Mouse (Mus musculus) hindbrain, postnatal 0 days (tissue): ENCODE data around the gene Ntn1. TPM values are rescaled to one million over a fixed set of nuclear protein-coding genes. Genes with fewer than 3 reads are reported as not detected.
A peak's percentile ranks its signal among the peaks of the same experiment; 100 is the strongest.

Experiments used
- ATAC-seq: fragments of 200-750 bp; cut with Nextera tagmentation; 2 replicates; pipeline ENCODE4 v1.8.0; 2017; ENCODE audit warnings: mild to moderate bottlenecking, moderate TSS enrichment, moderate library complexity
- DNase-seq: peaks from one replicate; pipeline ENCODE4 v3.0.0-alpha.2; 2015; ENCODE audit warnings: low spot score
- H3K27ac ChIP-seq: fragments of 300-500 bp; sonication (generic); 2 replicates; pipeline ENCODE4 v1.5.1; 2014; ENCODE audit warnings: mild to moderate bottlenecking
- H3K27me3 ChIP-seq: fragments of 300-500 bp; sonication (generic); 2 replicates; pipeline ENCODE4 v1.6.1; 2014; ENCODE audit warnings: low read length, mixed read lengths; ENCODE audit not compliant: insufficient read depth
- H3K36me3 ChIP-seq: fragments of 300-500 bp; sonication (generic); 2 replicates; pipeline ENCODE4 v1.6.1; 2014; ENCODE audit warnings: low read length, mixed read lengths; ENCODE audit not compliant: insufficient read depth
- H3K4me1 ChIP-seq: fragments of 300-500 bp; sonication (generic); 2 replicates; pipeline ENCODE4 v1.6.1; 2014; ENCODE audit warnings: antibody characterized with exemption, low read length, mixed read lengths; ENCODE audit not compliant: insufficient read depth
- H3K4me2 ChIP-seq: fragments of 300-500 bp; sonication (generic); 2 replicates; pipeline ENCODE4 v1.6.1; 2014; ENCODE audit warnings: low read depth, mild to moderate bottlenecking, low read length, moderate library complexity, mixed read lengths
- H3K4me3 ChIP-seq: fragments of 300-500 bp; sonication (generic); 2 replicates; pipeline ENCODE4 v1.5.1; 2014; ENCODE audit warnings: low read length
- H3K9ac ChIP-seq: fragments of 300-500 bp; sonication (generic); replicated peaks from 2 replicates; pipeline ENCODE4 v1.6.1; 2014; ENCODE audit warnings: mild to moderate bottlenecking, low read length, moderate library complexity, mixed read lengths
- H3K9me3 ChIP-seq: fragments of 300-500 bp; sonication (generic); 2 replicates; pipeline ENCODE4 v1.6.1; 2016; ENCODE audit warnings: low read length, mixed read lengths
- CTCF ChIP-seq: IDR thresholded peaks from 2 replicates; pipeline ENCODE4 v1.5.1; 2016; ENCODE audit warnings: antibody characterized with exemption, control low read depth, low read depth
- WGBS: fragments of 180-500 bp; shearing (Covaris S2); extraction: QIAGEN DNeasy Blood & Tissue Kit; methylation state at CpG from one replicate; pipeline ENCODE4 v1.1.7; 2014; 5-methylcytosine and 5-hydroxymethylcytosine counted together
- polyA plus RNA-seq: library from polyadenylated mRNA; unstranded; fragments of >200 nt; fragmentation: Nextera tagmentation; extraction: Ambion mirVana; gene quantifications from 2 replicates; pipeline ENCODE4 v1.2.1, GENCODE M21; 2015
- total RNA-seq: library from RNA; depleted of rRNA; stranded (reverse); fragments of >200 nt; gene quantifications from 2 replicates; pipeline ENCODE4 v1.2.3, GENCODE M21; 2014

Gene Ntn1
- total and polyA plus RNA-seq, 2 experiments from 2014 or later = 13.8 to 81.7 TPM

GRCm38 (mm10) chr11:68215206-68215912, 185.3 kb downstream of the Ntn1 start:
- H3K4me3 ChIP-seq = no peak overlapping the region
- no peaks in the 10 kb centered on the region for H3K9me3 ChIP-seq
- H3K36me3 ChIP-seq = no peaks in the 10 kb centered on the region
- WGBS = 11% methylated on average over 6 of the region's 6 CpGs
- no peak overlapping the region for H3K4me2 ChIP-seq
- H3K27me3 ChIP-seq = no peaks in the 10 kb centered on the region
- no peak overlapping the region for H3K9ac ChIP-seq
- no peak for TF ChIP-seq CTCF
- peak overlapping the region; percentile 71 for H3K27ac ChIP-seq
- H3K4me1 ChIP-seq = peaks cover 23% of the 10 kb centered on the region
- peak; percentile 88 for ATAC-seq
- peak; percentile 86 for DNase-seq

- WGBS = 48% methylated on average over 9 of the region's 9 CpGs
- H3K4me1 ChIP-seq = peaks cover 23% of the 10 kb centered on the region
- no peak overlapping the region for H3K9ac ChIP-seq
- no peaks in the 10 kb centered on the region for H3K36me3 ChIP-seq
- no peaks in the 10 kb centered on the region for H3K27me3 ChIP-seq
- DNase-seq (no peak), ATAC-seq (0 out of 2 replicates have a peak, but pooled peaks have one; percentile 11)
- H3K9me3 ChIP-seq = no peaks in the 10 kb centered on the region
- peak overlapping the region; percentile 71 for H3K27ac ChIP-seq
- no peak overlapping the region for H3K4me2 ChIP-seq
- H3K4me3 ChIP-seq = no peak overlapping the region
- TF ChIP-seq CTCF = no peak
These were observed 186.0 kb downstream of the Ntn1 start for GRCm38 (mm10) chr11:68214496-68215205.

- Histone ChIP-seq H3K4me2 (no peak overlapping the region), H3K9me3 (no peaks in the 10 kb centered on the region), H3K27ac (no peak overlapping the region), H3K4me3 (no peak overlapping the region), H3K9ac (no peak overlapping the region), H3K27me3 (no peaks in the 10 kb centered on the region), H3K36me3 (no peaks in the 10 kb centered on the region), H3K4me1 (peaks cover 23% of the 10 kb centered on the region)
- DNase-seq = no peak
- 82% methylated on average over 3 of the region's 3 CpGs for WGBS
- no peak for TF ChIP-seq CTCF
- no peak for ATAC-seq
These were observed 186.7 kb downstream of the Ntn1 start for GRCm38 (mm10) chr11:68213896-68214295.

GRCm38 (mm10) chr11:68211924-68212578, 188.6 kb downstream of the Ntn1 start:
- DNase-seq = peak; percentile 68

GRCm38 (mm10) chr11:68210714-68211113, 189.9 kb downstream of the Ntn1 start:
- Histone ChIP-seq H3K4me2 (no peak overlapping the region), H3K4me1 (peaks cover 15% of the 10 kb centered on the region), H3K27me3 (no peaks in the 10 kb centered on the region), H3K9ac (no peak overlapping the region), H3K4me3 (no peak overlapping the region), H3K36me3 (no peaks in the 10 kb centered on the region), H3K9me3 (no peaks in the 10 kb centered on the region), H3K27ac (no peak overlapping the region)
- no peak for DNase-seq
- no peak for ATAC-seq
- no peak for TF ChIP-seq CTCF
- WGBS = 91% methylated on average over 5 of the region's 5 CpGs

More at GRCm38 (mm10) chr11:68211924-68212578, 188.6 kb downstream of the Ntn1 start:
- Histone ChIP-seq H3K27ac (no peak overlapping the region), H3K4me2 (no peak overlapping the region), H3K36me3 (no peaks in the 10 kb centered on the region), H3K27me3 (no peaks in the 10 kb centered on the region), H3K9ac (no peak overlapping the region), H3K9me3 (no peaks in the 10 kb centered on the region), H3K4me3 (no peak overlapping the region), H3K4me1 (peaks cover 23% of the 10 kb centered on the region)
- peak; percentile 27; the same call in 1 of the 2 replicates for ATAC-seq
- WGBS = 58% methylated on average over 8 of the region's 8 CpGs
- TF ChIP-seq CTCF = peak; percentile 61

- ATAC-seq (no peak), DNase-seq (no peak)
- H3K27me3 ChIP-seq = no peaks in the 10 kb centered on the region
- no peak overlapping the region for H3K27ac ChIP-seq
- WGBS = 85% methylated on average over 4 of the region's 4 CpGs
- no peak overlapping the region for H3K4me3 ChIP-seq
- H3K9ac ChIP-seq = no peak overlapping the region
- H3K9me3 ChIP-seq = no peaks in the 10 kb centered on the region
- 0 out of 2 replicates have a peak, but pooled peaks cover 4% of the 10 kb centered on the region for H3K4me1 ChIP-seq
- H3K4me2 ChIP-seq = no peak overlapping the region
- H3K36me3 ChIP-seq = no peaks in the 10 kb centered on the region
- TF ChIP-seq CTCF = no peak
These were observed 191.1 kb downstream of the Ntn1 start for GRCm38 (mm10) chr11:68209506-68209905.
